Mouse (Mus musculus): ENCODE data around the gene Fgfbp1. TPM values are rescaled to one million over a fixed set of nuclear protein-coding genes. Genes with fewer than 3 reads are reported as not detected.
A peak's percentile ranks its signal among the peaks of the same experiment; 100 is the strongest.

The Fgfbp1 gene
- polyA plus RNA-seq, 1 experiment from 2014 or later = 0.35 TPM

- H3K9me3 ChIP-seq (ENCODE audit: control insufficient read depth, low read length) = no peaks in the 10 kb centered on the region
- no peak for ATAC-seq (ENCODE audit: insufficient number of reproducible peaks, insufficient read depth, low FRiP score, low read depth)
- no peak overlapping the region for H3K27ac ChIP-seq (replicated peaks in 1 of 2; ENCODE audit: control insufficient read depth in 1 of 2, insufficient read depth in 1 of 2, low read depth in 2 of 2, low read length in 2 of 2)
- no peak overlapping the region for H3K9ac ChIP-seq (ENCODE audit: low read length)
- WGBS = 79% methylated on average over 3 of the region's 3 CpGs
- H3K4me2 ChIP-seq (ENCODE audit: low read length) = no peak overlapping the region
- H3K27me3 ChIP-seq (ENCODE audit: control insufficient read depth, insufficient read depth, low read length) = no peaks in the 10 kb centered on the region
- no peak overlapping the region for H3K4me3 ChIP-seq (ENCODE audit: control insufficient read depth in 1 of 2, insufficient read depth in 1 of 2, low read depth in 1 of 2, low read length in 2 of 2)
- H3K36me3 ChIP-seq (ENCODE audit: control insufficient read depth, insufficient read depth, low read length) = no peaks in the 10 kb centered on the region
- no peaks in the 10 kb centered on the region for H3K4me1 ChIP-seq (ENCODE audit: control insufficient read depth in 2 of 2, insufficient read depth in 2 of 2, low read length in 2 of 2)
These were observed 21.6 kb downstream of the Fgfbp1 start for GRCm38 (mm10) chr5:43959884-43960440.

- no peaks in the 10 kb centered on the region for H3K27me3 ChIP-seq (ENCODE audit: control insufficient read depth, insufficient read depth, low read length)
- H3K9me3 ChIP-seq (ENCODE audit: control insufficient read depth, low read length) = no peaks in the 10 kb centered on the region
- 68% methylated on average over 1 of the region's 1 CpGs for whole genome bisulfite sequencing
- H3K27ac ChIP-seq (replicated peaks in 1 of 2; ENCODE audit: control insufficient read depth in 1 of 2, insufficient read depth in 1 of 2, low read depth in 2 of 2, low read length in 2 of 2) = no peak overlapping the region
- no peak overlapping the region for H3K4me3 ChIP-seq (ENCODE audit: control insufficient read depth in 1 of 2, insufficient read depth in 1 of 2, low read depth in 1 of 2, low read length in 2 of 2)
- no peaks in the 10 kb centered on the region for H3K36me3 ChIP-seq (ENCODE audit: control insufficient read depth, insufficient read depth, low read length)
- no peak overlapping the region for H3K4me2 ChIP-seq (ENCODE audit: low read length)
- peaks cover 3 to 6% of the 10 kb centered on the region in 2 experiments; a peak in 3 of 4 replicates for H3K4me1 ChIP-seq (ENCODE audit: control insufficient read depth in 2 of 2, insufficient read depth in 2 of 2, low read length in 2 of 2)
- ATAC-seq (ENCODE audit: insufficient number of reproducible peaks, insufficient read depth, low FRiP score, low read depth) = no peak
- H3K9ac ChIP-seq (ENCODE audit: low read length) = no peak overlapping the region
These were observed 28.3 kb downstream of the Fgfbp1 start for GRCm38 (mm10) chr5:43953241-43953640.

- peak; percentile 52; the same call in 1 of the 2 replicates for ATAC-seq (ENCODE audit: insufficient number of reproducible peaks, insufficient read depth, low FRiP score, low read depth)
- WGBS = 3% methylated on average over 8 of the region's 8 CpGs
- peak overlapping the region; percentile 33 to 57; a peak in 2 of 4 replicates for H3K27ac ChIP-seq (replicated peaks in 1 of 2; ENCODE audit: control insufficient read depth in 1 of 2, insufficient read depth in 1 of 2, low read depth in 2 of 2, low read length in 2 of 2)
- H3K4me1 ChIP-seq (ENCODE audit: control insufficient read depth in 2 of 2, insufficient read depth in 2 of 2, low read length in 2 of 2) = peaks cover 7 to 10% of the 10 kb centered on the region in 2 experiments; a peak in 3 of 4 replicates
- no peaks in the 10 kb centered on the region for H3K9me3 ChIP-seq (ENCODE audit: control insufficient read depth, low read length)
- H3K27me3 ChIP-seq (ENCODE audit: control insufficient read depth, insufficient read depth, low read length) = no peaks in the 10 kb centered on the region; the same call in 1 of the 2 replicates
- peak overlapping the region; percentile 81 for H3K4me2 ChIP-seq (ENCODE audit: low read length)
- no peaks in the 10 kb centered on the region for H3K36me3 ChIP-seq (ENCODE audit: control insufficient read depth, insufficient read depth, low read length)
- H3K9ac ChIP-seq (ENCODE audit: low read length) = peak overlapping the region; percentile 60
- H3K4me3 ChIP-seq (ENCODE audit: control insufficient read depth in 1 of 2, insufficient read depth in 1 of 2, low read depth in 1 of 2, low read length in 2 of 2) = peak overlapping the region; percentile 37 to 41
These were observed 32.8 kb downstream of the Fgfbp1 start for GRCm38 (mm10) chr5:43948748-43949275.

- H3K36me3 ChIP-seq (ENCODE audit: control insufficient read depth, insufficient read depth, low read length) = no peaks in the 10 kb centered on the region
- WGBS = 1% methylated on average over 27 of the region's 27 CpGs
- ATAC-seq (ENCODE audit: insufficient number of reproducible peaks, insufficient read depth, low FRiP score, low read depth) = 0 out of 2 replicates have a peak, but pooled peaks have one; percentile 64
- H3K9ac ChIP-seq (ENCODE audit: low read length) = peak overlapping the region; percentile 45; the same call in 1 of the 2 replicates
- H3K27ac ChIP-seq (replicated peaks in 1 of 2; ENCODE audit: control insufficient read depth in 1 of 2, insufficient read depth in 1 of 2, low read depth in 2 of 2, low read length in 2 of 2) = peak overlapping the region in 1 of 2 experiments; percentile 33; a peak in 1 of 4 replicates
- peak overlapping the region; percentile 41 to 49 for H3K4me3 ChIP-seq (ENCODE audit: control insufficient read depth in 1 of 2, insufficient read depth in 1 of 2, low read depth in 1 of 2, low read length in 2 of 2)
- H3K4me1 ChIP-seq (ENCODE audit: control insufficient read depth in 2 of 2, insufficient read depth in 2 of 2, low read length in 2 of 2) = peaks cover 7 to 10% of the 10 kb centered on the region in 2 experiments; a peak in 3 of 4 replicates
- H3K9me3 ChIP-seq (ENCODE audit: control insufficient read depth, low read length) = no peaks in the 10 kb centered on the region
- H3K4me2 ChIP-seq (ENCODE audit: low read length) = peak overlapping the region; percentile 81
- no peaks in the 10 kb centered on the region; the same call in 1 of the 2 replicates for H3K27me3 ChIP-seq (ENCODE audit: control insufficient read depth, insufficient read depth, low read length)
These were observed 33.4 kb downstream of the Fgfbp1 start for GRCm38 (mm10) chr5:43948111-43948743.

GRCm38 (mm10) chr5:43947330-43947977 lies 34.1 kb downstream of the Fgfbp1 start:
- peak overlapping the region; percentile 81 for H3K4me2 ChIP-seq (ENCODE audit: low read length)
- 49% methylated on average over 9 of the region's 9 CpGs for WGBS
- H3K9ac ChIP-seq (ENCODE audit: low read length) = no peak overlapping the region; the same call in 1 of the 2 replicates
- no peak overlapping the region for H3K27ac ChIP-seq (replicated peaks in 1 of 2; ENCODE audit: control insufficient read depth in 1 of 2, insufficient read depth in 1 of 2, low read depth in 2 of 2, low read length in 2 of 2)
- peak overlapping the region in 1 of 2 experiments; percentile 41; a peak in 2 of 4 replicates for H3K4me3 ChIP-seq (ENCODE audit: control insufficient read depth in 1 of 2, insufficient read depth in 1 of 2, low read depth in 1 of 2, low read length in 2 of 2)
- no peak for ATAC-seq (ENCODE audit: insufficient number of reproducible peaks, insufficient read depth, low FRiP score, low read depth)
- no peaks in the 10 kb centered on the region; the same call in 1 of the 2 replicates for H3K27me3 ChIP-seq (ENCODE audit: control insufficient read depth, insufficient read depth, low read length)
- peaks cover 7 to 10% of the 10 kb centered on the region in 2 experiments; a peak in 3 of 4 replicates for H3K4me1 ChIP-seq (ENCODE audit: control insufficient read depth in 2 of 2, insufficient read depth in 2 of 2, low read length in 2 of 2)
- H3K9me3 ChIP-seq (ENCODE audit: control insufficient read depth, low read length) = no peaks in the 10 kb centered on the region
- H3K36me3 ChIP-seq (ENCODE audit: control insufficient read depth, insufficient read depth, low read length) = no peaks in the 10 kb centered on the region

GRCm38 (mm10) chr5:43933269-43933668 lies 48.3 kb downstream of the Fgfbp1 start:
- WGBS = 21% methylated on average over 2 of the region's 2 CpGs
- H3K27ac ChIP-seq (replicated peaks in 1 of 2; ENCODE audit: control insufficient read depth in 1 of 2, insufficient read depth in 1 of 2, low read depth in 2 of 2, low read length in 2 of 2) = no peak overlapping the region
- H3K36me3 ChIP-seq (ENCODE audit: control insufficient read depth, insufficient read depth, low read length) = no peaks in the 10 kb centered on the region

More at GRCm38 (mm10) chr5:43933269-43933668, 48.3 kb downstream of the Fgfbp1 start:
- no peaks in the 10 kb centered on the region for H3K4me1 ChIP-seq (ENCODE audit: control insufficient read depth in 2 of 2, insufficient read depth in 2 of 2, low read length in 2 of 2)
- H3K9me3 ChIP-seq (ENCODE audit: control insufficient read depth, low read length) = no peaks in the 10 kb centered on the region
- no peak overlapping the region for H3K4me2 ChIP-seq (ENCODE audit: low read length)
- no peak for ATAC-seq (ENCODE audit: insufficient number of reproducible peaks, insufficient read depth, low FRiP score, low read depth)
- H3K4me3 ChIP-seq (ENCODE audit: control insufficient read depth in 1 of 2, insufficient read depth in 1 of 2, low read depth in 1 of 2, low read length in 2 of 2) = no peak overlapping the region
- H3K27me3 ChIP-seq (ENCODE audit: control insufficient read depth, insufficient read depth, low read length) = no peaks in the 10 kb centered on the region
- no peak overlapping the region for H3K9ac ChIP-seq (ENCODE audit: low read length)
